Mouse (Mus musculus) testis, adult 2 months (tissue): ENCODE results near the gene Dnaaf5. TPM values are rescaled to one million over a fixed set of nuclear protein-coding genes. Genes with fewer than 3 reads are reported as not detected.

Experiments
- H3K27ac ChIP-seq: fragments of 200-500 bp; 2 replicates; pipeline ENCODE4 v1.5.1; 2012; ENCODE audit warnings: low read depth, low read length; ENCODE audit not compliant: control insufficient read depth, insufficient read depth
- H3K27me3 ChIP-seq: fragments of 200-500 bp; 2 replicates; pipeline ENCODE4 v1.6.1; 2012; ENCODE audit warnings: mild to moderate bottlenecking, low read length, moderate library complexity; ENCODE audit not compliant: control insufficient read depth, insufficient read depth
- H3K36me3 ChIP-seq: fragments of 200-500 bp; 2 replicates; pipeline ENCODE4 v1.6.1; 2012; ENCODE audit warnings: mild to moderate bottlenecking, low read length; ENCODE audit not compliant: control insufficient read depth, insufficient read depth
- H3K4me1 ChIP-seq: fragments of 200-500 bp; 2 replicates; pipeline ENCODE4 v1.6.1; 2012; ENCODE audit warnings: low read length; ENCODE audit not compliant: control insufficient read depth, insufficient read depth
- H3K4me3 ChIP-seq: fragments of 200-500 bp; 2 replicates; pipeline ENCODE4 v1.5.1; 2012; ENCODE audit warnings: low read depth, mild to moderate bottlenecking, low read length, moderate library complexity, mixed read lengths; ENCODE audit not compliant: control insufficient read depth
- CTCF ChIP-seq: fragments of 200-500 bp; IDR thresholded peaks from 2 replicates; pipeline ENCODE4 v1.5.1; 2012; ENCODE audit warnings: low read depth, mild to moderate bottlenecking, inconsistent platforms, low read length, moderate library complexity; ENCODE audit not compliant: control insufficient read depth, insufficient read depth, insufficient replicate concordance
- POLR2A ChIP-seq: fragments of 200-500 bp; IDR thresholded peaks from 2 replicates; pipeline ENCODE4 v1.6.1; 2012; ENCODE audit warnings: low read depth, mild to moderate bottlenecking, inconsistent platforms, low read length, moderate library complexity; ENCODE audit not compliant: control insufficient read depth
- polyA plus RNA-seq: library from polyadenylated mRNA; depleted of rRNA; stranded (reverse); fragments of >200 nt; gene quantifications from 2 replicates; pipeline ENCODE4 v1.2.3, GENCODE M21; 2012; rRNA removed

Dnaaf5 gene
- polyA plus RNA-seq: 35.5 and 40.4 TPM in 2 replicates

DNA sequence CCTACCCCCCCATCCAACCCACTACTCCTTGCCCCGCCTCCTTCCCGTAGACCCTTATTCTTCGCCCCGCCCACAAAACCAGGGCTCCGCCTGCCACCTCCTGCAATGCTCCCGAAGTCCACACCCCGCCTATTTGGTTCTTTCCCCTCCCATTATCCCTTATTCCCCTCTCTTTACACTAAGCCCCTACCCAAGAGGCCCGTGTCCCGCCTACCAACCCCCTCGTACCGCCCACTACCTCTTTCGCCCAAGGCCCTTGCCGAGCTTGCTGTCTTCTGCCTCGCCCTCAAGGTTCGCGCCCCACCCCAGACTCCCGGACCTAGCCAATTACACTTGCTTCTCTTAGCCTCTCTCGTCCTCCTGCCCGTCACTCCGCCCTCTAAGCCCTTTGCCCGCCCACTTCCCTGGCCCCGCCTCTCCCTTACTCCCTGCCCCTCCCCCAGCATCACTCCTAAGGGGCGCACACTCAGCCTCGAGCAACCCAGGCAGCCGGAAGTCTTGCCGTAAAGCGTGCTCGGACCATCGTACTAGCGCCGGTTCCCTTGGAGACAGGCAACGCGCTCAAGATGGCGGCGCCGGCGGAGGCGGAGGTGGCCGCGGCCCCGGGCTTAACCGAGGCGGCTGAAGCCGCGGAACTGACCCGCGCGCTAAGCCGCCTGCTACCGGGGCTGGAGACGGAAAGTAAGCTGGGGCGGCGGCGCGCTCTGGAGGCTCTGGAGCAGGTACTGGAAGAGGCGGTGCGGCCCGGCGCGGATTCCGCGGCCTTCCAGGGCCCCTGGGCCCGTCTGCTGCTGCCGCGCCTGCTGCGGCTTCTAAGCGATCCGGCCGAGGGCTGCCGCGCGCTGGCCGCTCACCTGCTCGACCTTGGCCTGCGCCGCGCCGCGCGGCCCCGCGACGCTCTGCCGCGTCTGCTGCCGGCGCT is at the start of gene Dnaaf5, which contains the start of gene Prkar1b:
Dnaaf5 (plus strand) TSS at position 543 of the 922 bp plus-strand sequence.
Prkar1b (minus strand) TSS at position 321 of the 922 bp plus-strand sequence.
- H3K4me1 ChIP-seq: peaks cover 6% of the 10 kb centered on the region
- peak within 1 kb of the TSS; percentile 97 for H3K4me3 ChIP-seq
- TF ChIP-seq POLR2A (peak; percentile 51; the same call in 1 of the 2 replicates), CTCF (no peak; the same call in 1 of the 2 replicates)
- peak within 1 kb of the TSS; percentile 90 for H3K27ac ChIP-seq
- no peaks in the 10 kb centered on the region; the same call in 1 of the 2 replicates for H3K36me3 ChIP-seq
- no peaks in the 10 kb centered on the region for H3K27me3 ChIP-seq

DNA sequence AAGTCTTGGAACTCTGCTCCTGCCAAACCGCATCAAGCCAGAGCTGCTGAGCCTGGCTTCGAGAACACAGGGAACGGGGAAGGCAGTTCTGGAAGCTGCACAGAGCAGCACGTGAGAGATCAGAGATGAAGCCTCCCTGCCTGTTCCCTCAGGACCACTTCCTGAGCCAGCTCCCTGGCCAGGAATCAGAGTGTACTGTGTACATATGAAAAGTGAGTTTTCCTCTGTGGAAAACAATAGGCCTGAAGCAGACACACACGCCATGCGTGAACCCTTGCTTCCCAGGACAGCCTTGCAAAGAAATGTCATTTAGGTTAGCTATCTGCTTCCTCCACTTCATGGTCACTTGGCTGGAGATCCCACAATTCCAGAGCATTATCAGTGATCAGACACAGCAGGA is 48.2 kb upstream of the Dnaaf5 start:
- Histone ChIP-seq H3K4me1 (peaks cover 3% of the 10 kb centered on the region; the same call in 1 of the 2 replicates), H3K36me3 (no peaks in the 10 kb centered on the region), H3K27me3 (no peaks in the 10 kb centered on the region), H3K4me3 (no peak overlapping the region), H3K27ac (no peak overlapping the region)
- TF ChIP-seq CTCF (no peak), POLR2A (no peak)

DNA sequence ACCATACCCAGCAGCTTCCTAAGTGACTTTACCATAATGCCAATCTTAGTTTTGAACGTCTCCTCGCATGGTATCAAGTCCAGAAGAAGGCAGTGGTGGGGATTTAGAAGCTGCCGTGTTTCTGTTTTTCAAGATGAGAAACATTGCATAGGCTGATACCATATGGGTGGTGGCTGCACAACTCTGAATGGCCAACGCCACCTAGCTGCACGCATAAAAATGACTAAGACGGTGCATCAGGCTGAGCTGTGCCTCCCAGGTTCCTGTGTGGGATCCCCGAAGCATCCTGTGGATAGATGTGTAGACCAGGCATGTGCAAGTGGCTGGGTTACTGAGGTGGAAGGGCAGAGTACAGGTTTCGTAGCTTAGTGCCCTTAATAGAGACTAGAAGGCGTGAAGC is 42.2 kb upstream of the Dnaaf5 start:
- Histone ChIP-seq H3K4me1 (peaks cover 2% of the 10 kb centered on the region; the same call in 1 of the 2 replicates), H3K27ac (no peak overlapping the region), H3K27me3 (no peaks in the 10 kb centered on the region), H3K36me3 (no peaks in the 10 kb centered on the region), H3K4me3 (no peak overlapping the region)
- TF ChIP-seq POLR2A (no peak), CTCF (peak; percentile 41; the same call in 1 of the 2 replicates)

DNA sequence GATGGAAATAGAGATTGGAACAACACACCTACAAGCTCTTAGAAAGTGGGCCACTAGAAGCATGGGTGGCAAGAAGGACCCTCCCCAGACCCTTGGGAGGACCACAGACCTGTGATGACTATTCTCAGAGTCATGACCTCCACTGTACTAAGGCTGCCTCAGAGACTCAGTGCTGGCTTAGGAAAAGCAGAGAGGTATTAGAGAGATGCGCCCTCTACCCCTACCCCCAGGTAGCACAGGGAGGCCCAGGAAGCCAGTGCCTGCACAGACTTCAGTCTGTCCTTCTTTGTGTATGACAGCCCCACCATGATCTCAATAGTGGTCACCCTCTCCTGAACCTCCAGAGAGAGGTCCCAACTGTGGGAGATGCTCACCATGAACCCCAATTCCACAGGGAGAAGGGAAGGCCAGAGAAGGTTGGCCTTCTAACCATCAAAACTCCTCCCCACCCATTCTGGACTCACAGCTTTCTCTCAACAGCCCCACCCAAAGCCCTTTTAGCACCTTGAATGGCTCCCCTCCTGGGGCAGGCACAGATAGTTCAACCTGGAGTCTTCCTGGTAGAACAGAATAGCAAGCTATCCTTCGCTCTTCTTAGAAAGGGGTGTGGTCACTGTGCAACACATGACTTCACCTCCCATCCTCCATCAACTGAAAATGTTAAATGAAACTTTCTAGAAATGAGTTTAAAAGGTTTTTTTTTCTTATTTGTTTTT is 39.7 kb upstream of the Dnaaf5 start:
- TF ChIP-seq POLR2A (no peak), CTCF (no peak)
- no peaks in the 10 kb centered on the region for H3K27me3 ChIP-seq
- no peak overlapping the region for H3K27ac ChIP-seq
- peaks cover 5% of the 10 kb centered on the region for H3K4me1 ChIP-seq
- H3K36me3 ChIP-seq: no peaks in the 10 kb centered on the region
- no peak overlapping the region for H3K4me3 ChIP-seq

DNA sequence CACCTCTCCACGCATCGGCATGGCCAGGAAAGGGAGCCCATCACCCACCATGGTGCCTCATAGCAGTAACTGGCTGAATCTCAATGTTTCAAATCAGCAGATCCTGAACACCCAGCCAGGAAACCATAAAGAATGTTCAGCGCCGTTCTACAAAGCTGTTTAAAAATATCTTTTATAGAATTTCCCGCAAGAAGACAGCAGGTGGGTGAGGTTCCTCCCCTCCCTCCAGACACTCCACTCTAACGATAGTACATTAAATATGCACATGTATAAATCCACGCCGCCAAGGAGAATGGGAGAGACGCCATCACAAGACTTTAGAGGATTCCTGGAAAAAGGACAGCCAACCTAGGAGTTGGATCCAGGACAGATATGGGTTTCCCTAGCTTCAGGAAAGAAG is 38.0 kb upstream of the Dnaaf5 start:
- no peak overlapping the region for H3K4me3 ChIP-seq
- no peak overlapping the region for H3K27ac ChIP-seq
- H3K4me1 ChIP-seq: peaks cover 5% of the 10 kb centered on the region
- H3K27me3 ChIP-seq: no peaks in the 10 kb centered on the region
- TF ChIP-seq POLR2A (no peak), CTCF (no peak)
- no peaks in the 10 kb centered on the region for H3K36me3 ChIP-seq

DNA sequence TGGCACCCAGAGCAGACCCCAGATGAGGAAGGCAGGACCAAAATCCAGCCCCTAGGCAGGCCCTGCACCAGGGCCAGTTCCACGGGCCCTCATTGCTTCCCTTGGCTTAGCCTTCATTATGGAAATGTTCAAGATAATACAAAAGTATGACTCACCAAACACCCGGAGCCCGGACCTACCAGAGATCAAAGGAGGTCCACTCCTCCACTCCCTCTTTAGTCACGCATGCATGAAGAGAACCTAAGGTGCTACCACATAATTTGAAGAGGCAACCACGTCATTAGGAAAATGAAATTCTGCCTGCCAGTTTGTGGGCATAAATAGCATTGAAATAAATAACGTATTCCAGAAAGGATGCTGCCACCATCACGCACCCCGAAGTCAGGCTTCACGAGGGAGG is 37.6 kb upstream of the Dnaaf5 start:
- Histone ChIP-seq H3K4me3 (no peak overlapping the region), H3K36me3 (no peaks in the 10 kb centered on the region), H3K27ac (no peak overlapping the region), H3K27me3 (no peaks in the 10 kb centered on the region), H3K4me1 (peaks cover 5% of the 10 kb centered on the region)
- TF ChIP-seq POLR2A (no peak), CTCF (no peak)

DNA sequence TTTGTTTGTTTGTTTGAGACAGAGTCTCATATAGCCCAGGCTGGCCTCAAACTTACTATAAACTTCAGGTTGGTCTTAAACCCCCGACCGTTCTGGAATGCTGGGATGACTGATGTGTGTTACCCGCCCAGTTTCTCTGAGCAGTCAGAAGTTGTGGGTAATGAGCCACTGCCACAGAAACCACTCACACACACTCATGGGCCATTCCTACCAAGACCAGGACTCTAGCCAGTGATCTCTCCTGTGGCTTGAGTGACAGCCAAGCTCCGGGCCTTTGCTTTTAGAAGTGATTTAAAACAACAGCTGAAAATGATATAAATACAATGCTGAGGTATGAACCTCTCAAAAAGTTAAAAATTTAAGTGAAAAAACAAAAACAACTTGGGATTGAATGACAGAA is 35.1 kb upstream of the Dnaaf5 start:
- no peaks in the 10 kb centered on the region for H3K36me3 ChIP-seq
- no peak overlapping the region for H3K27ac ChIP-seq
- H3K27me3 ChIP-seq: no peaks in the 10 kb centered on the region
- TF ChIP-seq POLR2A: no peak
- no peak for TF ChIP-seq CTCF
- no peak overlapping the region for H3K4me3 ChIP-seq
- H3K4me1 ChIP-seq: peaks cover 5% of the 10 kb centered on the region
